Mouse (Mus musculus): Measurements from ENCODE around the gene Evi5l. TPM values are rescaled to one million over a fixed set of nuclear protein-coding genes. Genes with fewer than 3 reads are reported as not detected.
A peak's percentile ranks its signal among the peaks of the same experiment; 100 is the strongest.
"Not testable (repeated sequence)": the region's sequence is repeated elsewhere in the genome, so short reads cannot be mapped to it uniquely, and the experiment has no call there.

The Evi5l gene
- polyA plus RNA-seq, 1 experiment = 12.3 TPM

DNA sequence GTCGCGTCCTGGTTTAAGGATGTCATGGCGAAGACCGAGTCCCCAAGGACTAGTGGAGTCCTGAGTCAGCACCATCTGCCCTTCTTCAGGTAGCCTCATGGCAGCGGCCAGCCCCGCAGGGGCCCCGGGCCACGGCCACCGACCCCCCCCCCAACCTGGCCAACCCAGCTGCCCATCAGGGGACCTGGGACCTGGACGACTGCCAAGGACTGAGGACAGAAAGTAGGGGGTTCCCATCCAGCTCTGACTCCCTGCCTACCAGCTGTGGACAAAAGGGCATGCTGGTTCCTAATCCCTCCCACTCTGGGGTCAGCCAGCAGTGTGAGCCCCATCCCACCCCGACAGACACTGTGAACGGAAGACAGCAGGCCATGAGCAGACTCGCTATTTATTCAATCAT lies 79.4 kb downstream of the Evi5l start:
- Histone ChIP-seq H3K4me1 (ENCODE audit: control insufficient read depth, insufficient read depth, insufficient read length, low read length) (no peaks in the 10 kb centered on the region), H3K4me3 (ENCODE audit: insufficient read depth, low read depth, low read length) (no peak overlapping the region), H3K27ac (replicated peaks; ENCODE audit: low read depth, low read length) (no peak overlapping the region)

DNA sequence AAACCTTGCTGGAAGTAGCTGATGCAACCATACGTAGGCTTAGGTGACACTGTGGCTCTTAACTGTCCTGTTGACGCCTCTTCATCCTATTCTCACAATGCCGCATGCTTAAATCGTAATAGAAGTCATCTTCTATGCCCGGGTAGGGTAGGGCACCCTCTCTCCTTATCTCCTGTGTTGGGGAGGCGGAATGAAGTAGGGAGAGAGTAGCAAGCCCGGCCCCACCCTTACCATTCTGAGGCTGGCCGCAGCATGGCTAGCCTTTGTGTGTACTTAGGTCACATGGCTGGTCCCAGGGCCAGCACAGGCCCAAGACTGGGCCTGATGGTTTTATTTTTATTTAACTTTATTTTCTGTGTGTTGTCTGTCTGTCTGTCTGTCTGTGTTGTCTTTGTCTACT lies 80.9 kb downstream of the Evi5l start:
- Histone ChIP-seq H3K4me1 (ENCODE audit: control insufficient read depth, insufficient read depth, insufficient read length, low read length) (no peaks in the 10 kb centered on the region), H3K27ac (replicated peaks; ENCODE audit: low read depth, low read length) (no peak overlapping the region), H3K4me3 (ENCODE audit: insufficient read depth, low read depth, low read length) (no peak overlapping the region)

DNA sequence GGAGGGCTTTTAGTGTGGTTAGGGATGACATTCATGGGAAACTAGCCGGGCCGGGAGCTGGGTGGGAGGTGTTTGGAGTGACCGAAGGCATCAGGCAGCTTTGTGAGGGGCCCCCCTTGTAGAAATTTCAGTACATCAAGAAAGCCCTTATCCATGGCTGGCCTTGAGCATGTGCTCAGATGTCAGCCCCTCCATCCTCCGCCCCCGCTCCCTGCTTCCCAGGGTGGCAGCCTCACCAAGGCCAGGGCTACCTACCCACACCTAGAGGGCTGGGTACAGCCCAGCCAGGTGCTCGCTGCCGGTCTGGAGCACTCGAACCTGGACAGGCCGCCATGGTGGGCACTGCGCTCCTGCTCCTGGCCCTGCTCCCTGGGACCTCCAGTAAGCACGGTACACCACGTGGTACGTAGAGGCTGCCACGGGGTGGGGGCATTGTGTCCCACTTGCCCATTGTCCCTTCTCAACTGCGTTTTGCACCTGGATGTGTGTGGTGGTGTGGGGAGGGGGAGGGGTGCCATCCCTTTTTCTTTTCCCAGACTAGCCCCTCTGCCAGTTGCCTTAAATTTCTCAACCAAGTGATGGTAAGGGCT lies 81.7 kb downstream of the Evi5l start, which contains the start of gene Tgfbr3l:
Gene Tgfbr3l (plus strand): TSS at position 264 of the 590 bp plus-strand sequence.
- no peak within 1 kb of the TSS for H3K27ac ChIP-seq (replicated peaks; ENCODE audit: low read depth, low read length)
- H3K4me3 ChIP-seq (ENCODE audit: insufficient read depth, low read depth, low read length) = no peak within 1 kb of the TSS
- H3K4me1 ChIP-seq (ENCODE audit: control insufficient read depth, insufficient read depth, insufficient read length, low read length) = 0 out of 2 replicates have a peak, but pooled peaks cover 2% of the 10 kb centered on the region

DNA sequence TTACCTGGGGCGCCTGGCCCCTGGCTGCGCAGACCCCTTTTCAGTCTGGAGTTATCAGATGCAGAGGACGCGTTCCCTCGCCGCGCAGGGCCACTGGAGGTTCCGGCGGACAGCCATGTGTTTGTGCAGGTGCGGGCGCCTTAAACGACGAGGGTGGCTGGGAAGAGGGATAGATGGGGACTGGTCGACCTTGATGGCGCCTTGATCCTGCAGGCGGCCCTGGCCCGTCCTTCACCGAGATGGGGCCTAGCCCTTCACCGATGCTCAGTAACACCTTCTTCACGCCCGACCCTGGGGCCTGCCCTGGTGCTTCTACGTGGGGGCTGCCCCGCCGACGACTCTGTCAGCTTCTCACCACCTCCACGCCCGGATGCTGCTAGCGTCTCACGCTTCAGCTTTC lies 82.8 kb downstream of the Evi5l start:
- H3K27ac ChIP-seq (replicated peaks; ENCODE audit: low read depth, low read length) = no peak overlapping the region
- no peak overlapping the region for H3K4me3 ChIP-seq (ENCODE audit: insufficient read depth, low read depth, low read length)
- H3K4me1 ChIP-seq (ENCODE audit: control insufficient read depth, insufficient read depth, insufficient read length, low read length) = peaks cover 2% of the 10 kb centered on the region; the same call in 1 of the 2 replicates

DNA sequence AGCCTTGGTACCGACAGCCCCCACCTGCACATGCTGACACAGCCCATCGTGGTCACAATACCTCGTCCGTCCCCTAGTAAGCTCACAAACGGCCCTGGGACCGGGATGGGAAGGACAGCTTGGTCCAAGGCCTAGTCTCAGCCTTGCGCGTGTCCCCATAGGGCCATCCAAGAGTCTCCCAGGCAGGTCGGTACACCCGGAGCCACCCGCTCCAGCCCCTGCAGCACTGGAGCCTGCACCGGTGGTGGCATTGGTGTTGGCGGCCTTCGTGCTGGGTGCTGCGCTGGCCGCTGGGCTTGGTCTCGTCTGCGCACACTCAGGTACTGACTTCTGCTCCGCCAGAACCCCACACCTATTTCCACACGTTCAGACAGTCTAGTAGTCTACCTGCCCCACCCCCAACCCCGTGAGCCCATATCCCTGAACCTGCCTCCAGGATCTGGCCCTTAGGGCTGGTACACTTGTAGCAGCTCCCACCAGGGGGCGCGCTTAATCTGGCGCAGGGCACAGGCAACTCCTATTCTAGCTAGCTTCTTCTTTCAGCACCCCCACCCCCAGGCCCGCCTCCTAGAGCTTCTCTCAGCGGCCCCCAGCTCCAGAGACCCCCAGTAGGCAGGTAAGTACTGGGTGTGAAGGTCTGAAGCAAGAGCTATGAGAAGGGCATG lies 84.1 kb downstream of the Evi5l start:
- no peak overlapping the region for H3K4me3 ChIP-seq (ENCODE audit: insufficient read depth, low read depth, low read length)
- H3K27ac ChIP-seq (replicated peaks; ENCODE audit: low read depth, low read length) = no peak overlapping the region

DNA sequence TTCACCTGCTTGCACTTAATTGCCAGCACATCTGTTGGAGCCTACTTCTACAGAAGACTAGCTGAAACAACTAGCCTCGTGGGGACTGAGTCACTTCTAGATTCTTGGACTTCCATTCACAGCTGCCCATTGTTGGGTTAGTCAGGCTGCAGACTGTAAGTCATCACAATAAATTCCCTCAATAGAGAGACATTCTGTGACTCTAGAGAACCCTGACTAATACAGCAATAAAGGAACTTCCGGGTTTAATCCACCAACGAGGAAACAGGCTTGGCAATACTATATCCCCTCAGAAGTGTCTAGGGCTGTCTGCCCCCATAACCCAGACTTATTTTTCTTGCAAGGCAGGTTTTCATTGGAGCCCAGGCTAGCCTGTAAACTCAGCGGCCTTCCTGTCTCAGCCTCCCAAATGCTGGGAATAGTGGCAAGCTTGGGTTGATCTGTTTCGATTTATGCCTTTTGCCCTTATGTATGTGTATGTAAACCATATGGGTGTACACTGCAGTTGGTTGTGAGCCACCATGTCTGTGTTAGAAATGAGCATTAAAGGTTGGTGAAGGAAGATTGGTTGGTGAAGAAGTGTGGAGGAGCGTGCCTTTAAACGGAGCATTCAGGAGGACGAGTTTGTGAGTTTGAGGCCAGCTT lies 85.9 kb downstream of the Evi5l start:
- H3K27ac ChIP-seq (replicated peaks; ENCODE audit: low read depth, low read length) = 0 out of 2 replicates have a peak overlapping the region, but pooled peaks have one; percentile 40
- H3K4me3 ChIP-seq (ENCODE audit: insufficient read depth, low read depth, low read length) = peak overlapping the region; percentile 96
- peaks cover 2% of the 10 kb centered on the region; the same call in 1 of the 2 replicates for H3K4me1 ChIP-seq (ENCODE audit: control insufficient read depth, insufficient read depth, insufficient read length, low read length)

More for the DNA sequence above, 84.1 kb downstream of the Evi5l start:
- H3K4me1 ChIP-seq (ENCODE audit: control insufficient read depth, insufficient read depth, insufficient read length, low read length) = peaks cover 2% of the 10 kb centered on the region; the same call in 1 of the 2 replicates

DNA sequence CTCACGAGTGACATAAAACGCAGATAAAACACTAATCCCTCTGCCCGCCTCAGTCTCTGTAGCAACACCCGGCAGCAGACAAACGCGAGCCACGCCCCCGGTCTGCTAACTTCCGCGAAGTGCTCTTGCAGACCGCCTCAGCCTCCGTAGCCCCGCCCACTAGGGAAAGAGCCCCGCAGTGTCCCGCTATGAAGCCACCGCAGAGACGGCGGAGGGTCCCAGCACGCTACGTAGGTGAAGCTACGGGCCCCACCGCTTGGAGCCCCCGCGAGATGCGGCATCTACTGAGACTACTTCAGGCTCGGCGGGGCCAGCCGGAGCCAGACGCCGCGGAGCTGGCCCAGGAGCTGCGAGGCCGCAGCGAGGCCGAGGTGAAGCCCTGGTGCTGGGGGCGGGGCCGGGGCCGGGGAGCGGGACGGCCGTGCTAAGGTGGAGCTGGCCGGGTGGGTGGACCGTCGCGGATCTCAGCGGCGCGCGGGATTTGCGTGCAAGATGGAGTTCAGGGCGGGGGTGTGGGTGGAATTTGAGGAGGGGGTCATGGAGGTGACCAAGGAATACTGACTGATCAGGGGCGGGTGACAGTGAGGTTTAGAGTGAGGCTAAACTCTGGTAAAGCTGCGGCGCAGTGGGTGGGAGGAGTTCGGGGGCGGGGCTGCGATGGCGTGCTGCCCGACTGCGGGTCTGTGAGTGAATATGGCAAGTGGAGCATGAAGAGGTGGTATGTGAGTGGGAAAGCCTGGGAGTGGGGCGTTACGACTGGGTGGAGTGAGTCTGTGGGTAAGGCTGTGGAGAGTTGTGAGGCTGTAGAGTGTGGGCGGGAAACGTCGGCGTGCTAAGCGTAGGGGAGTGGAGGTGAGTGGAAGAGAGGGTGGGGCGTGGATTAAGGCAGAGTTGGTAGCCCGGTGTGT lies 86.8 kb downstream of the Evi5l start, which contains the start of gene Snapc2:
Gene Snapc2 (plus strand): TSS at position 147 of the 908 bp plus-strand sequence.
- Histone ChIP-seq H3K27ac (replicated peaks; ENCODE audit: low read depth, low read length) (0 out of 2 replicates have a peak within 1 kb of the TSS, but pooled peaks have one; percentile 72), H3K4me1 (ENCODE audit: control insufficient read depth, insufficient read depth, insufficient read length, low read length) (peaks cover 2% of the 10 kb centered on the region; the same call in 1 of the 2 replicates), H3K4me3 (ENCODE audit: insufficient read depth, low read depth, low read length) (peak within 1 kb of the TSS; percentile 96)

DNA sequence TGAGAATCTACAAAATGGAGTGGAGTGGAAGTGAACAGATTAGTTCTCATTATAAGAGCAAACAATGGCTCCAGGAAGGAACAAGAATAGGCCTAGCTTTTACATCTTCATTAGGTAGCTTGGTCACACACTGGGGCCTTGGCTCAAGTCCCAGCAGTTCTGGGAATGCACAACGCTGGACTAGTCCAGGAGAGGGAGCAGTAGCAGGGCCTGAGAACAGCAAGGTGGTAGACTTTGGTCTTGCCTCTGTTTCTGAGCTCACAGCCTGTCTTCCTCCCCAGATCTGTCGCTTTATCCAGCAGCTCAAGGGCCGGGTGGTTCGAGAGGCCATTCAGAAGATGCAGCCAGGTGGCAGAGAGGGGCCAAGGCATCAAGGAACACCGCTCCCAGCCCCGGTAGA lies 87.6 kb downstream of the Evi5l start:
- no peak overlapping the region for H3K27ac ChIP-seq (replicated peaks; ENCODE audit: low read depth, low read length)
- H3K4me1 ChIP-seq (ENCODE audit: control insufficient read depth, insufficient read depth, insufficient read length, low read length) = peaks cover 6% of the 10 kb centered on the region; the same call in 1 of the 2 replicates
- H3K4me3 ChIP-seq (ENCODE audit: insufficient read depth, low read depth, low read length) = peak overlapping the region; percentile 10; the same call in 1 of the 2 replicates

DNA sequence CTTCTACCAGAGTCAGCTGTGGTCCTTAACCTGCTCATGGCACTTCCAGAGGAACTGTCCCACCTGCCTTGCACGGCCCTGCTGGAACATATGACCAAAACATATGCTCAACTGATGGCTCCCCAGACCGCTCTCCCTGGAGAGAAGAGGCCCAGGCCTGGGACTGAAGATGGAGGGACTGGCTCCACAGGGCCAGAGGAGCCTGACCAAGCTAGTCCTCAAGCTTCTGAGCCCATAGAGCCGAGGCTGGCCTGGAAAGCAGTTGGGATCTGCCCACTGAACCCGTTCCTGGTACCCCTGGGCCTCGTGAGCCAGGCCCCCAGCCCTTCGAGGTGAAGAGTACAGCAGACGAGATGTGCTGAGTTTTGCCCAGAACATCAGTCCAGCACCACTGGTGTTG lies 89.1 kb downstream of the Evi5l start:
- H3K27ac ChIP-seq (replicated peaks; ENCODE audit: low read depth, low read length); H3K4me3 ChIP-seq (ENCODE audit: insufficient read depth, low read depth, low read length); H3K4me1 ChIP-seq (ENCODE audit: control insufficient read depth, insufficient read depth, insufficient read length, low read length): not testable (repeated sequence)

DNA sequence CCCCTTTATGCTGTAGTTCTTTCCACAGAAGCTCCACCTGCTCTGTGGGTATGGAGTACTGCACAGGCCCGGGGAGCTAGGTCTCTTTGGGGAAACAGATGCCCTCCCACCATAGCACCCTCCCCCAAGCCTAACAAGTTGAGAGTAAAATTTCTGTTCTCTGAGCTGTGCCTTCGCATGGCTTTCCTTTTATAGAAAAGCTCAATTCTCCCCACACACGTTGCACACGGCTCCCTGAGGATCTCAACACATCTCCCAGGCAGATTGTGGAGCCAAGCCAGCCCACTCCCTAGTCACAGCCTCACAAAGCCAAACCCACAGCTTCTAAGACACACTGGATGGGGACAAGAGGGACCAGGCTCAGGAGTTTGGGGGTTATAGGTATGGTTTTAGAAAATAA lies 90.5 kb downstream of the Evi5l start:
- peaks cover 6% of the 10 kb centered on the region; the same call in 1 of the 2 replicates for H3K4me1 ChIP-seq (ENCODE audit: control insufficient read depth, insufficient read depth, insufficient read length, low read length)
- H3K27ac ChIP-seq (replicated peaks; ENCODE audit: low read depth, low read length) = no peak overlapping the region
- no peak overlapping the region for H3K4me3 ChIP-seq (ENCODE audit: insufficient read depth, low read depth, low read length)

DNA sequence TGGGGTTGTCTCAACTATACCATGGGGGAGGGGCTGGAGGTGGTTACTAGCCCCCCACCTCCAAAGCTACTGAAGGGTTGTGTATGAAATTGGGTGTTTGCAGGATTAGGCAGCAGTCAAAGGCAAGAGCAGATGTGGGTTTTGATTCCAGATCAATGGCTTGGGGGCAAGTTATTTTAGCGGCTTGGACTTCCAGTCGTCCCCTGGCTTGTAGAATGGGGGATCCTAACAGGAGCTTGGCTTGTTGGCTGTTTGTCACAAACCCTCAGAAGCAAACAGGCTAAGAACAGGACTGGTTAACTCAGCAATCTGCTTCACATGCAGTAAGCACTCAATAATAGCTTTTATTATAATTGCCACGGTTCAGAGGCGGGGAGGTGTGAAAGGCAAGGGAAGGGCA lies 91.0 kb downstream of the Evi5l start:
- Histone ChIP-seq H3K4me3 (ENCODE audit: insufficient read depth, low read depth, low read length) (no peak overlapping the region), H3K4me1 (ENCODE audit: control insufficient read depth, insufficient read depth, insufficient read length, low read length) (peaks cover 6% of the 10 kb centered on the region; the same call in 1 of the 2 replicates), H3K27ac (replicated peaks; ENCODE audit: low read depth, low read length) (no peak overlapping the region)

DNA sequence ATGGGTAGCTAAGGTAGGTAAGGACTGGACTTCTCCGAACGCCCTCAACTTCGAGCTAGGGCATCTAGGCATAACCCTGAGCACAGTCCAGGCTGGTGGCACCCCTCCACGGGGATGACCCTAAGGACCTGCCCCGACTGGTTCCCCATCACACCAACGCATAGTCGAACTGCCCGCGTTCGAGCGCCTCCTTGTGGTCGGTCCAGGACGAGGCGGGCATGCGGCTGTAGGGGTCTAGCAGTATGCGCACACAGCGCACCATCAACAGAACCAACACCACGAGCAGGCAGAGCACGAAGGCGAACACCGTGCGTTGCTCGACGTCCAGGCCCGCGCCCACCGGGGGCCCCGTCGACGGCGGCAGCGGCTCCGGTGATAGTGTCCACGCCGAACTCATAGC lies 91.9 kb downstream of the Evi5l start:
- Histone ChIP-seq H3K27ac (replicated peaks; ENCODE audit: low read depth, low read length) (no peak overlapping the region), H3K4me1 (ENCODE audit: control insufficient read depth, insufficient read depth, insufficient read length, low read length) (peaks cover 3% of the 10 kb centered on the region; the same call in 1 of the 2 replicates), H3K4me3 (ENCODE audit: insufficient read depth, low read depth, low read length) (peak overlapping the region; percentile 47)

DNA sequence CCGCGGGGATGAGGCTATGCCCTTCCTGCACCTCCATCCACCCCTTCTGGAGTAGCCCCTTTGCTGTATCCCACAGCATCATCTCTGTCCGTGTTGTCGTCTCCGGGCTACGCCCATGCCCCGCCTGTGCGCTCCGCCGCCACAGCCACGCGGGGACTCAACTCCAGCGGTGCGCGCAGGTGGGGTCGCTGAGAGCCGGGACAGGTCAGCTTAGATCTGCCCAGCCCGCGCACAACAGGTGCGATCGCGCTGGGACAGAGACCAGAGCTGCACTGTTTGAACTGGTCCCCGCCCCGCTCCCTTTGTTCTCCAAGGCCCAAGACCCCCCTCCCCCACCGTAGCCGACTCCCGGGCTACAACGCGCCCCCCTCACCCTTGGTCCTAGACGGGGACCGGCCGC lies 92.3 kb downstream of the Evi5l start:
- Histone ChIP-seq H3K4me3 (ENCODE audit: insufficient read depth, low read depth, low read length) (peak overlapping the region; percentile 47), H3K27ac (replicated peaks; ENCODE audit: low read depth, low read length) (no peak overlapping the region), H3K4me1 (ENCODE audit: control insufficient read depth, insufficient read depth, insufficient read length, low read length) (peaks cover 3% of the 10 kb centered on the region; the same call in 1 of the 2 replicates)

DNA sequence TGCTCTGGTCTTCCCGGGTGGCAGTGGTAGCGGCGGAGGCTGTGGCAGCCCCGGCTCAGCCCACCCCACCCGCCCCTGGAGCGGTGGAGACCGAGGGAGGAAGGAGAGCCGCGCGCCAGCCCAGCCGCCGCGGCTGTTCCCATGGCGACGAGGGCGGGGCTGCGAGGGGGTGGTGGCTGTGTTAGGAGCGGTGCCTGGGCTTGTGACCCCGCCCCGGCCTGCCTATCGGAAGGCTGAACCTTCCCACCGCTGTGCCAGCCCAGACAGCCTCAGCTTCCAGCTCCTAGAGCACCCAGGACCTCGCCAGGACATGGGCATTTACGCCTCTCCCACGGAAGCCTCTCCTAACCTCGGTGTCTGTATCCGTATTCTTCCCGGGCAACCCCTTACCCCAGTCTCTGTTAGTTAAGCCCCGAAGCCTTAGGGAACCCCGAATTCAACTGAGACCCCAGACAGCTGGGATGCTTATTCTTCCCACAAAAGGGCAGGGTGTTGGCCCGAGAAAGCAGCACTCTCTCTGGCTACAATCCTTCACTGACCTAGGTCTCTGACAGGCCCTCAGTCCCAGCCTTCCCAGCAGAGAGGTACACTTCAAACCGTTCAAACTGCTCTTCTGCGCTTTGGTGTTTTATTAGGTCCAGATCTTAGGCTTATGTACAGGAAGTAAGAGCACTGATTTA lies 92.9 kb downstream of the Evi5l start, which contains the start of gene Ctxn1:
Gene Ctxn1 (minus strand): TSS at position 150 of the 680 bp plus-strand sequence.
- H3K4me1 ChIP-seq (ENCODE audit: control insufficient read depth, insufficient read depth, insufficient read length, low read length) = peaks cover 3% of the 10 kb centered on the region; the same call in 1 of the 2 replicates
- H3K4me3 ChIP-seq (ENCODE audit: insufficient read depth, low read depth, low read length) = peak within 1 kb of the TSS; percentile 47
- no peak within 1 kb of the TSS for H3K27ac ChIP-seq (replicated peaks; ENCODE audit: low read depth, low read length)
